ENCODE assay signal across 7 mouse cellular contexts in genomic region chr6:83326761-83327160, GRCm38 (mm10). TPM values are rescaled to one million over a fixed set of nuclear protein-coding genes. Genes with fewer than 3 reads are reported as not detected.
DNase-seq lines count a peak whose midpoint lies in the region; ATAC-seq lines count a peak whose summit lies in the region.

No protein-coding gene starts in this region.

- no peak for ATAC-seq in lung, embryonic 16.5 days (ENCODE audit: low read depth)
- ATAC-seq in limb, embryonic 13.5 days (ENCODE audit: low FRiP score, low read depth) = no peak
- ATAC-seq in stomach, embryonic 15.5 days (ENCODE audit: insufficient read depth, low FRiP score, low read depth) = no peak

- peaks cover 11% of the 10 kb centered on the region for H3K4me1 ChIP-seq in lung, embryonic 16.5 days (replicated peaks; ENCODE audit: control insufficient read depth, insufficient read depth, low read length)
- H3K4me1 ChIP-seq in erythroblast, embryonic 14.5 days (ENCODE audit: control insufficient read depth) = peaks cover 46% of the 10 kb centered on the region
- H3K4me1 ChIP-seq in limb, embryonic 13.5 days = peaks cover 12% of the 10 kb centered on the region
- peaks cover 6% of the 10 kb centered on the region for H3K4me1 ChIP-seq in stomach, embryonic 15.5 days

- H3K9me3 ChIP-seq in lung, embryonic 16.5 days (ENCODE audit: control insufficient read depth, low read length) = no peaks in the 10 kb centered on the region
- H3K9me3 ChIP-seq in erythroblast, embryonic 14.5 days (ENCODE audit: control insufficient read depth, low read length) = peaks cover 3% of the 10 kb centered on the region
- no peaks in the 10 kb centered on the region for H3K9me3 ChIP-seq in limb, embryonic 13.5 days
- no peaks in the 10 kb centered on the region for H3K9me3 ChIP-seq in stomach, embryonic 15.5 days

- peak overlapping the region; percentile 74 for H3K4me2 ChIP-seq in lung, embryonic 16.5 days (ENCODE audit: low read depth, low read length)
- H3K4me2 ChIP-seq in limb, embryonic 13.5 days (replicated peaks) = peak overlapping the region; percentile 74
- H3K4me2 ChIP-seq in stomach, embryonic 15.5 days = peak overlapping the region; percentile 74

- no peaks in the 10 kb centered on the region for H3K27me3 ChIP-seq in lung, embryonic 16.5 days (ENCODE audit: control insufficient read depth, insufficient read depth, low read depth, low read length)
- H3K27me3 ChIP-seq in erythroblast, embryonic 14.5 days (ENCODE audit: control insufficient read depth) = no peaks in the 10 kb centered on the region
- H3K27me3 ChIP-seq in limb, embryonic 13.5 days = no peaks in the 10 kb centered on the region
- no peaks in the 10 kb centered on the region for H3K27me3 ChIP-seq in stomach, embryonic 15.5 days (replicated peaks)

- no peak for DNase-seq in lung, postnatal 4 days
- no peak for DNase-seq in gastrocnemius, postnatal 14 days
- DNase-seq in left cerebral cortex, postnatal 10 days (ENCODE audit: extremely low spot score in 1 of 2, low spot score in 2 of 2) = no peak

- peak overlapping the region; percentile 91 for H3K4me3 ChIP-seq in lung, embryonic 16.5 days (ENCODE audit: low read length)
- peak overlapping the region; percentile 77 for H3K4me3 ChIP-seq in erythroblast, embryonic 14.5 days (replicated peaks)
- peak overlapping the region; percentile 58 for H3K4me3 ChIP-seq in limb, embryonic 13.5 days
- peak overlapping the region; percentile 94 for H3K4me3 ChIP-seq in stomach, embryonic 15.5 days (replicated peaks)

- H3K9ac ChIP-seq in lung, embryonic 16.5 days (ENCODE audit: low read length) = peak overlapping the region; percentile 90
- H3K9ac ChIP-seq in limb, embryonic 13.5 days = peak overlapping the region; percentile 77
- H3K9ac ChIP-seq in stomach, embryonic 15.5 days = no peak overlapping the region; the same call in 1 of the 2 replicates

- H3K27ac ChIP-seq in lung, embryonic 16.5 days (ENCODE audit: low read length) = no peak overlapping the region; the same call in 1 of the 2 replicates
- no peak overlapping the region for H3K27ac ChIP-seq in limb, embryonic 13.5 days
- no peak overlapping the region for H3K27ac ChIP-seq in stomach, embryonic 15.5 days

- peaks cover 14% of the 10 kb centered on the region for H3K36me3 ChIP-seq in lung, embryonic 16.5 days (ENCODE audit: control insufficient read depth, insufficient read depth, low read length)
- H3K36me3 ChIP-seq in erythroblast, embryonic 14.5 days (ENCODE audit: control insufficient read depth) = peaks cover 66% of the 10 kb centered on the region
- H3K36me3 ChIP-seq in limb, embryonic 13.5 days = peaks cover 24% of the 10 kb centered on the region
- H3K36me3 ChIP-seq in stomach, embryonic 15.5 days = peaks cover 11% of the 10 kb centered on the region

- WGBS in lung, embryonic 16.5 days = 47% methylated on average over 6 of the region's 6 CpGs
- WGBS in limb, embryonic 13.5 days = 69% methylated on average over 6 of the region's 6 CpGs
- WGBS in stomach, embryonic 15.5 days = 46% methylated on average over 6 of the region's 6 CpGs

- intact Hi-C loops in gastrocnemius, postnatal 14 days (cut with DNase I; ENCODE audit: low total_unique reads) = no loop called here
- intact Hi-C loops in left cerebral cortex, postnatal 10 days (cut with DNase I) = loop anchor here (10.0 kb wide), 1 partner anchor 112 kb away; the partner anchor contains the start of gene Slc4a5

RNA-seq across cellular contexts. Expression of gene Mob1a, which starts 0.9 kb away (rescaled TPM):
- polyA plus RNA-seq in lung, embryonic 16.5 days (2015; fragmentation: Nextera tagmentation; extraction: Ambion mirVana) = 72.6 and 72.7 TPM in 2 replicates
- polyA plus RNA-seq in erythroblast, embryonic 14.5 days (2012) = 1.8 and 2.4 TPM in 2 replicates
- 59.0 and 65.9 TPM in 2 replicates for polyA plus RNA-seq in limb, embryonic 13.5 days (2015; fragmentation: Nextera tagmentation; extraction: Ambion mirVana)
- polyA plus RNA-seq in stomach, embryonic 15.5 days (2015; fragmentation: Nextera tagmentation; extraction: Ambion mirVana) = 63.5 and 64.5 TPM in 2 replicates
- total RNA-seq in gastrocnemius, postnatal 14 days (2021) = 10 to 100 TPM; 15.7 to 17.5 TPM
- 10 to 100 TPM; 21.0 to 21.6 TPM for total RNA-seq in left cerebral cortex, postnatal 10 days (2021)

RNA-seq across cellular contexts. Expression of gene Mthfd2, which starts 1.1 kb away (rescaled TPM):
- 26.0 and 27.4 TPM in 2 replicates for polyA plus RNA-seq in lung, embryonic 16.5 days (2015; fragmentation: Nextera tagmentation; extraction: Ambion mirVana)
- 5.3 and 6.1 TPM in 2 replicates for polyA plus RNA-seq in erythroblast, embryonic 14.5 days (2012)
- 40.5 and 40.8 TPM in 2 replicates for polyA plus RNA-seq in limb, embryonic 13.5 days (2015; fragmentation: Nextera tagmentation; extraction: Ambion mirVana)
- polyA plus RNA-seq in stomach, embryonic 15.5 days (2015; fragmentation: Nextera tagmentation; extraction: Ambion mirVana) = 33.7 and 42.0 TPM in 2 replicates
- 1 to 10 TPM; 3.7 to 6.7 TPM for total RNA-seq in gastrocnemius, postnatal 14 days (2021)
- 10 to 100 TPM in 1 of 2 experiments, 1 to 10 TPM in 1; 8.3 to 10.6 TPM for total RNA-seq in left cerebral cortex, postnatal 10 days (2021)

RNA-seq across cellular contexts. Expression of gene Bola3, which starts 22.2 kb away (rescaled TPM):
- 132 and 133 TPM in 2 replicates for polyA plus RNA-seq in lung, embryonic 16.5 days (2015; fragmentation: Nextera tagmentation; extraction: Ambion mirVana)
- polyA plus RNA-seq in erythroblast, embryonic 14.5 days (2012) = 25.9 and 28.1 TPM in 2 replicates
- polyA plus RNA-seq in limb, embryonic 13.5 days (2015; fragmentation: Nextera tagmentation; extraction: Ambion mirVana) = 117 and 128 TPM in 2 replicates
- 149 and 164 TPM in 2 replicates for polyA plus RNA-seq in stomach, embryonic 15.5 days (2015; fragmentation: Nextera tagmentation; extraction: Ambion mirVana)
- total RNA-seq in gastrocnemius, postnatal 14 days (2021) = 100 to 1,000 TPM; 214 to 234 TPM
- 10 to 100 TPM; 33.7 to 36.7 TPM for total RNA-seq in left cerebral cortex, postnatal 10 days (2021)

Comparison
In these comparisons a context has a peak if more than half of its experiments do, and no peak if none do; other contexts are left out.
1. RNA of gene Mob1a, which starts 0.9 kb away (polyA plus RNA-seq): 72.6 to 72.7 TPM in lung, embryonic 16.5 days, 59.0 to 65.9 TPM in limb, embryonic 13.5 days and 63.5 to 64.5 TPM in stomach, embryonic 15.5 days; 1.8 to 2.4 TPM in erythroblast, embryonic 14.5 days; every median in the first group is over 10 times any median in the second.
2. Peak in every context shown above with its lines, with median percentiles within 50 percentile points of each other: H3K4me2 ChIP-seq and H3K4me3 ChIP-seq.